Mouse (Mus musculus): ENCODE data around the gene Plekhm1. TPM values are rescaled to one million over a fixed set of nuclear protein-coding genes. Genes with fewer than 3 reads are reported as not detected.

Plekhm1 gene
- total RNA-seq, 2 experiments from 2014 or later: 10.1 to 11.5 TPM

- DNase-seq: peak; percentile 33 to 46
These were observed 49.8 kb downstream of the Plekhm1 start for GRCm38 (mm10) chr11:103362521-103363181.

DNA sequence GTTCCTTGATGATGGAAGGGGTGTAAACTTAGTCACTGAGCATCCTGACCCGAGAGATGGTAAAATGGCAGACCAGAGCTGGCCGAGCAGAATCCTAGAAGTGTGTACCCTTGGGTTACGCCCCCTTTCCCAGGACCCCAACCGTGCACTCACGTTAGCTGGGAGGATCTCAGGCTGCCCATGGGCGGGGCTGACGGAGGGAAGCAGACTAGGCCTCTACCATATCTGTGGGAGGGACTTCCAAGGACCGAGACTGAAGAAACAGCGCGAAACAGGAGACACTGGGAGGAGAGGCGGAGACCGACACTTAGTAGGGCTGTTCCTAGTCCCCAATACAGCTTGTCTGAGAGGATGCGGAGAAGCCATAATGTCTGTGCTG lies 50.4 kb downstream of the Plekhm1 start:
- DNase-seq: peak in 1 of 2 experiments; percentile 46
- intact Hi-C loops (cut with DNase I): loop anchor here (10.0 kb wide), 1 partner anchor 103 kb away; no protein-coding TSS in a partner anchor

More at GRCm38 (mm10) chr11:103362521-103363181, 49.8 kb downstream of the Plekhm1 start:
- intact Hi-C loops (cut with DNase I): loop anchor here (10.0 kb wide), 1 partner anchor 102 kb away; no protein-coding TSS in a partner anchor

- DNase-seq: no peak
- intact Hi-C loops (cut with DNase I): loop anchor here (10.0 kb wide), 1 partner anchor 103 kb away; no protein-coding TSS in a partner anchor
These were observed 51.0 kb downstream of the Plekhm1 start for GRCm38 (mm10) chr11:103361396-103362053.

GRCm38 (mm10) chr11:103360661-103361081 lies 51.8 kb downstream of the Plekhm1 start:
- intact Hi-C loops (cut with DNase I): loop anchor here (1.0 to 10.0 kb wide), 2 partner anchors 38 to 104 kb away; no protein-coding TSS in a partner anchor
- DNase-seq: no peak

DNA sequence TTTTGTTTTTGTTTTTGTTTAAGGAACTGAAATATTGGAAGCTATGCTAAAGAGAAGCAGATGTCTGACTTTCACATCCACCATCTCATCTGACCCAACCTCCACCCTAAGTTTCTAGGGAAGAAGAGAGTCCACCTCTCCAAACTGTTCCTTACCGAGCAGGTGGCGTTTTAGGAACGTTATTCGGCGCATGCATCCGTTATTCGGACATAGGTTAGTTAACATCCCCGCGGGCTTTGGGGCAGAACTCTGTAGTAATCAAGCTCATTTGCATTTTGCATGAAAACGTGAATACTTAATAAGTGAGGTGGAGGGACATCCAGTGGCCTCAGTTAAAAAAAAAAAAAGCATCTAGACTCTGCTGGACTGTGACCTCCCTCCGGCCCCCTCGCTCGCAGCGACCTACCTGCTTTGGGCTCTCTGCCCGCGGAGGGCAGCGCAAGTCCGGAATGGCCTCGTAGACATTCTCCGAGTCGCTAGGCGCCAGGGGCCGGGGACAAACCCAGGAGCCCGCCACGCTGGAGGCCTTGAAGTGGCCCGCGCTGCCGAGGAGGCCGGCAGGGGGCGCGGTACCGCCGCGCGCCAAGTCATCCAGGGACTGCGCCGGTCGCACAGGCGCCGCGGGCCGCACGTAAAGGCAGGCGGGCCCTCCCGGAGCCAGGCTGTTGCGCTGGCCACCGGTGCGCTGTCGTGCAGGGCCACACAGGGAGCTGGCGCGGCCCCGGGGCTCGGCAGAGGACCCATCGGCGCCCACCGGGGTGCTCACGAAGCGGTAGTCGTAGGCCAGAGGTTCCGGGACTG lies 52.4 kb downstream of the Plekhm1 start:
- peak; percentile 90 to 91 for DNase-seq
- intact Hi-C loops (cut with DNase I): loop anchor here (1.0 to 10.0 kb wide), 4 partner anchors 38 to 335 kb away; partner anchors contain the start of gene Gosr2

DNA sequence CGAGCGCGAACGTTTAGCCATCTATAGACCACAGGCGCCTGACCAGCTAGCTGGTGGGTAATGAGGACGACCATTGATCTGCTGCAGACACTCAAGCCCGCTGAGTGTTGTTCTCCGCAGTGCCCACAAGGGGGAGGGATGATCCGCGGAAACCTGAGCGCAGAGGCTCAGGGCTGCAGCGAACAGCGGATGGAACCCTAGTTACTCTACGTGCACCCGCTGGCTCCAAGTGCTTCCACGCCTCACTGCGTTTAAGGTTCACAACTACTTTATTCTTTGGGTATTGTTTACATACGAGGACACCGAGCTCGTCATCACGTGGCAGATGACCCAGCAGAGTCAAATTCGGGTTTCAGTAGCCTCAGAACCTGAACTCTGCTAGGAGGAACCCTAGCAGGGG lies 53.4 kb downstream of the Plekhm1 start:
- DNase-seq: peak; percentile 80 to 82
- intact Hi-C loops (cut with DNase I): loop anchor here (2.0 to 10.0 kb wide), 2 partner anchors 196 to 336 kb away; partner anchors contain the start of gene Gosr2

- no peak for DNase-seq
- intact Hi-C loops (cut with DNase I): loop anchor here (2.0 to 10.0 kb wide), 2 partner anchors 196 to 336 kb away; partner anchors contain the start of gene Gosr2
These were observed 54.2 kb downstream of the Plekhm1 start for GRCm38 (mm10) chr11:103358316-103358715.

- DNase-seq: no peak
- intact Hi-C loops (cut with DNase I): loop anchor here (2.0 to 10.0 kb wide), 2 partner anchors 197 to 337 kb away; partner anchors contain the start of gene Gosr2
These were observed 54.8 kb downstream of the Plekhm1 start for GRCm38 (mm10) chr11:103357710-103358109.

GRCm38 (mm10) chr11:103356938-103357670 lies 55.4 kb downstream of the Plekhm1 start:
- intact Hi-C loops (cut with DNase I): loop anchor here (10.0 kb wide), 1 partner anchor 338 kb away; the partner anchor contains the start of gene Gosr2
- DNase-seq: no peak

DNA sequence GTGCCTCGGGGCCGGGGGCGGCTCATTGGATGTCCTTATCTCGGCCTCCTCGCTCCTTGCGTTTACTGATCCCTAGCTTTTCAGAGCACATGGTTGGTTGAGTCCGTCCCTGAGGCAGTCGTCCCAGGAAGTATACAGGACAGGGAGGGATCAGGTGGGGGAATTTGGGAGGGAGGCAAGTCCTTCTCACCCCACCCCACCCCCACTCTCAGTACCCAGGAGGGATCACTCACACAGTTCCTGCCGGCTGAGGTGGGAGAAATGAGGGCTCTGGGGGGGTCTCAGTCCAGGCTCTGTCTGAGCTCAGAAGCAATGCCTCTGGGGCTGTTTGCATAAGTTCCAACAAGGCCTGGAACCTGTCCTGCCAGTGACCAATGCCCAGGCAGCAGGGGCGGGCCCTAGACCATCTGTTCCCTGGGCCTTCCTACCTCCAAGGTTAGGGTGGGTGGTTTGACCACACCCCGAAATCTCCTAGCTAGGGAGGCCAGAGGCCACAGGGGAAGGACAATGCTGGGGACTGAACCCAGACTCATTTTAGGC lies 56.4 kb downstream of the Plekhm1 start:
- no peak for DNase-seq
- intact Hi-C loops (cut with DNase I): loop anchor here (10.0 kb wide), 1 partner anchor 339 kb away; the partner anchor contains the start of gene Gosr2

DNA sequence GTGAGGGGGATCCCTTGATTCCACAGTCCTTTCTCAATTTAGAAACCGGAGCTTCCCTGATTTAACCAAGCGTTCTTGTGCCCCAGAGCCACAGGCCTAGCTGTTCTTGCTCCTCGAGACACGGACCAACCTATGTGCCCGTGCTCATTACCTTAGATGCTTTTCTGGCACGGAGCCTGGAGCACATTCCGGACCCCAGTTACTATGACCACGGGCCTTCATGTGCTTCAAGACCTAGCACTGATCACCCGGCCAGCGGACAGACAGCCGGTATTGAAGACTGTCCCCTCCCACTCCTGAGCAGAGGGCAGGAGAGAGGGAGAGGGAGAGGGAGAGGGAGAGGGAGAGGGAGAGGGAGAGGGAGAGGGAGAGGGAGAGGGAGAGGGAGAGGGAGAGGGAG lies 57.2 kb downstream of the Plekhm1 start:
- intact Hi-C loops (cut with DNase I): loop anchor here (10.0 kb wide), 1 partner anchor 340 kb away; the partner anchor contains the start of gene Gosr2

DNA sequence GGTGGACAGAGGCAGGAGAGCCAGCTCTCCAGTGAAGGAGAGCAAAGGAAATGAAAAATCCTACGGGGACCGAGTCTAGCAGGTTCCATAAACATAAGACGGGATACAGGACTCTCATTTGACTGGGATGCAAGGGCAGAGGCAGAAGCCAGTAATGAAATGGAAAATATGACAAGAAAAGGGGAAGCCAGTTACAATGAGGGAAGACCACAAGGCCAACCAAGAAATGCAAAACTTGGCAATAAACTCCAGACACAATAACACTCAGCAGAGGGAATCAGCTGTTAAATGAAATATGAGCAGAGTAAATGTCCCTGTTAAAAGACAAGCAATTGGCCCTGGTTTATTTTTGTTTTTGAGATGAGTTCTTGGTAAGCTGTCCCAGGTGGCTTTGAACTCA lies 58.5 kb downstream of the Plekhm1 start:
- no peak for DNase-seq
- intact Hi-C loops (cut with DNase I): loop anchor here (10.0 kb wide), 1 partner anchor 341 kb away; the partner anchor contains the start of gene Gosr2

More for the DNA sequence above, 57.2 kb downstream of the Plekhm1 start:
- DNase-seq: no peak

GRCm38 (mm10) chr11:103352239-103352814 lies 60.2 kb downstream of the Plekhm1 start:
- intact Hi-C loops (cut with DNase I): loop anchor here (10.0 kb wide), 1 partner anchor 342 kb away; the partner anchor contains the start of gene Gosr2
- DNase-seq: no peak

DNA sequence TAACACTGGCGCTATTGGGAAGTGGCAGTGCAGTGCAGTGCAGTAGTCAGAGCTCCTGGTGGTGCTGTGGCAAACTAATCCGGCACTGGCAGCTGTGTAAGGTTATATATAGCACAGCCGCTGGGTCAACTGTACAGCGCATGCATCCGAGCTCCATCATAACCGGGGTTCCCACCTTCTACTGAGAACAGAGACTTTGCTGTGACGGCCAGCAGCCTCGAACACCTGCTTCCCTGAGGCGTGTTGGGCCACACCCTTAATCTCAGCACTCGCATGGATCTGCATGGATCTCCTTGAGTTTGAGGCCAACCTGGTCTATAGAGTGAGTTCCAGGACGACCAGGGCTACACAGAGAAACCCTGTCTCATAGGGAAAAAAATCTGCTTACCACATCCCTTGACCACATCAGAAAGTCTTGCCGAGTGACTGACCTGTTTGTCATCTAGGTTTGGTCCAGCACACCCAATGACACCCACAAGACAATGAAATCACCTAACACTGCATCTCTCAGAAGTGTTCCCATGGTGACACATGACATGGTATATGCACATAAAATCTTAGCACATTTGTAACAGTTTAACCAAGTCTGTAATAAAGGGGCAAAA lies 61.7 kb downstream of the Plekhm1 start:
- intact Hi-C loops (cut with DNase I): loop anchor here (10.0 kb wide), 1 partner anchor 344 kb away; the partner anchor contains the start of gene Gosr2
- no peak for DNase-seq

DNA sequence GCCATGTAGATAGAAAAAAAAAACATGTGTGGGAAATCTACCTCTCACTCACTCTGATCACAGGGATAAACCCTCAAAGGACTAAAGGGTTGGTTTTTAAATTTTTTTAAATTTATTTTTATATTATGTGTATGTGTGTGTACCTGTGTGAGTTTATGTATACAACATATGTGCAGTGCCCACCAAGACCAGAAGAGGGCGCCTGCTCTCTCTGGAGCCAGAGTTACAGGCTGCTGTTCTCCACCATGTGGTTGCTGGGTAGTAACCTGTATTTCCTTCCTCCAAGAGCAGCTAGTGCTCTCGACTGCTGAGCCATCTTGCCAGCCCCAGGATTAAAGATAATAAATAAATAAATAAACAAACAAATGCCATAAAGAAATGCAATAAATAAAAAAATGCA lies 62.8 kb downstream of the Plekhm1 start:
- DNase-seq: no peak
- intact Hi-C loops (cut with DNase I): loop anchor here (10.0 kb wide), 1 partner anchor 345 kb away; the partner anchor contains the start of gene Gosr2

- DNase-seq: peak; percentile 72 to 75
- intact Hi-C loops (cut with DNase I): no loop called here
These were observed 65.8 kb downstream of the Plekhm1 start for GRCm38 (mm10) chr11:103346657-103347056.

- no peak for DNase-seq
- intact Hi-C loops (cut with DNase I): no loop called here
These were observed 66.3 kb downstream of the Plekhm1 start for GRCm38 (mm10) chr11:103346236-103346635.

DNA sequence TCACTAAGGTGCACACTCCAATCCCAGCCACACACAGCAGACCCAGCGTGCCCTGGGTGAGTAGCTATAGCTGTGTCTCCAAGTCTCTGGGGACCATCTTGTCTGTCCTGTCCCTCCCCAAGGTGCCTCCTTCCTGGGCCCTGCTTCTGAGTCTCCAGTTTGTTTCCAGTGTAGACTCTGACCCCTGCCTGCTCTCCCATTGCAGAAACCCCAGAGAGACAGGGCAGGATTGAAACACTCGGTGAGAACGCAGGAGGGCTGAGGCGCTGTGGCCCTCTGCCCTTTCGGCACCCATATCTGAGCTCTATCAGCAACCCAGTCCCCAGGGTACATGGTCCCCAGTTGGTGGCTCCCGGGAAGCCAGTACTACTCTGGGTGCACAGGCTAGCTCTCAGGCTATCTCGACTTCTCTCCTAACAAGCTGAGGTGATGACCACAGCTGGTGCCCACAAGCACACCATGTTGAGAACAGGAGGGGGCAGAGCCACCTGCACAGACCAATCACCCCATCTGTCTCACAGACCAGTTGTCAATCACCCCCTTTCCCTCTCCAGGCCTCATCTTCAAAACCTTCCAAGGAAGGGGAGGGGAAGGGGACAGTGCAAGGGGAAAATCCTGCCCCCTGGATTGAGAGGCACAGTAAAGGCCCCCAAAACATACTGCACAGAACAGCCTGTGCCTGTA lies 66.9 kb downstream of the Plekhm1 start:
- DNase-seq: no peak
- intact Hi-C loops (cut with DNase I): no loop called here

Measured in heart, postnatal 10 days (tissue).